Mouse (Mus musculus) gastrocnemius, adult 8-10 months (tissue): Measurements from ENCODE around the gene Stab2. TPM values are rescaled to one million over a fixed set of nuclear protein-coding genes. Genes with fewer than 3 reads are reported as not detected.

Source experiments
- DNase-seq, 2 experiments: peaks; one replicate each; pipeline ENCODE4 v3.0.0; 2022; ENCODE audit warnings: low spot score in 2 of 2
- total RNA-seq, 4 experiments: library from RNA; stranded (reverse); gene quantifications; 2 replicates each; pipeline ENCODE4 v1.2.4; 2022

Stab2 gene
- total RNA-seq, 4 experiments from 2014 or later, result 3.9 to 8.1 (median 6.1) TPM

GRCm38 (mm10) chr10:86828221-86829135 lies 179.3 kb downstream of the Stab2 start:
- no peak for DNase-seq

GRCm38 (mm10) chr10:86826929-86827328 lies 180.9 kb downstream of the Stab2 start:
- no peak for DNase-seq

- DNase-seq, result peak; percentile 65 to 81
Measured at GRCm38 (mm10) chr10:86825871-86826522, 181.8 kb downstream of the Stab2 start.

- DNase-seq, result no peak
Measured at GRCm38 (mm10) chr10:86824871-86825270, 183.0 kb downstream of the Stab2 start.

GRCm38 (mm10) chr10:86824093-86824492 lies 183.7 kb downstream of the Stab2 start:
- no peak for DNase-seq

- DNase-seq, result no peak
Measured at GRCm38 (mm10) chr10:86821014-86821413, 186.8 kb downstream of the Stab2 start.

GRCm38 (mm10) chr10:86819649-86820165 lies 188.1 kb downstream of the Stab2 start:
- no peak for DNase-seq

GRCm38 (mm10) chr10:86815133-86815532 lies 192.7 kb downstream of the Stab2 start:
- DNase-seq, result no peak

- DNase-seq, result no peak
Measured at GRCm38 (mm10) chr10:86814292-86815131, 193.3 kb downstream of the Stab2 start.

GRCm38 (mm10) chr10:86810612-86811011 lies 197.2 kb downstream of the Stab2 start:
- no peak for DNase-seq

- DNase-seq, result peak; percentile 68
Measured at GRCm38 (mm10) chr10:86810000-86810399, 197.8 kb downstream of the Stab2 start.

- DNase-seq, result no peak
Measured at GRCm38 (mm10) chr10:86808013-86808758, 199.6 kb downstream of the Stab2 start.

- no peak for DNase-seq
Measured at GRCm38 (mm10) chr10:86807362-86807761, 200.5 kb downstream of the Stab2 start.

GRCm38 (mm10) chr10:86796073-86796741 lies 211.6 kb downstream of the Stab2 start:
- DNase-seq, result no peak

- DNase-seq, result peak; percentile 57 to 58
Measured at GRCm38 (mm10) chr10:86794794-86795535, 212.9 kb downstream of the Stab2 start.

GRCm38 (mm10) chr10:86794196-86794595 lies 213.6 kb downstream of the Stab2 start:
- no peak for DNase-seq

GRCm38 (mm10) chr10:86793509-86793951 lies 214.3 kb downstream of the Stab2 start:
- DNase-seq, result no peak

GRCm38 (mm10) chr10:86791507-86792184 lies 216.2 kb downstream of the Stab2 start:
- no peak for DNase-seq
